Mouse (Mus musculus) hindbrain, embryonic 11.5 days (tissue): ENCODE measurements around the gene Olfr455. TPM values are rescaled to one million over a fixed set of nuclear protein-coding genes. Genes with fewer than 3 reads are reported as not detected.

Source experiments
- ATAC-seq: fragments of 200-750 bp; cut with Nextera tagmentation; 2 replicates; pipeline ENCODE4 v1.8.0; 2017; ENCODE audit warnings: mild to moderate bottlenecking, moderate TSS enrichment, moderate library complexity; ENCODE audit not compliant: low FRiP score
- DNase-seq: peaks from one replicate; pipeline ENCODE4 v3.0.0-alpha.2; 2015; ENCODE audit warnings: low spot score
- H3K27ac ChIP-seq: fragments of 300-500 bp; sonication (generic); 2 replicates; pipeline ENCODE4 v1.5.1; 2014; ENCODE audit warnings: mild to moderate bottlenecking, low read depth, low read length
- H3K27me3 ChIP-seq: fragments of 300-500 bp; sonication (generic); 2 replicates; pipeline ENCODE4 v1.6.1; 2014; ENCODE audit warnings: mild to moderate bottlenecking, low read length, moderate library complexity, mixed read lengths; ENCODE audit not compliant: control insufficient read depth, insufficient read depth
- H3K36me3 ChIP-seq: fragments of 300-500 bp; sonication (generic); 2 replicates; pipeline ENCODE4 v1.6.1; 2014; ENCODE audit warnings: mild to moderate bottlenecking, low read length, moderate library complexity, mixed read lengths; ENCODE audit not compliant: control insufficient read depth, insufficient read depth
- H3K4me1 ChIP-seq: fragments of 300-500 bp; sonication (generic); replicated peaks from 2 replicates; pipeline ENCODE4 v1.6.1; 2014; ENCODE audit warnings: low read length, mixed read lengths; ENCODE audit not compliant: control insufficient read depth, insufficient read depth
- H3K4me2 ChIP-seq: fragments of 300-500 bp; sonication (generic); replicated peaks from 2 replicates; pipeline ENCODE4 v1.6.1; 2014; ENCODE audit warnings: mild to moderate bottlenecking, low read depth, low read length
- H3K4me3 ChIP-seq: fragments of 300-500 bp; sonication (generic); 2 replicates; pipeline ENCODE4 v1.5.1; 2014; ENCODE audit warnings: low read depth, low read length
- H3K9ac ChIP-seq: fragments of 300-500 bp; sonication (generic); 2 replicates; pipeline ENCODE4 v1.6.1; 2014; ENCODE audit warnings: low read depth, low read length
- H3K9me3 ChIP-seq: fragments of 300-500 bp; sonication (generic); 2 replicates; pipeline ENCODE4 v1.6.1; 2016; ENCODE audit warnings: low read length; ENCODE audit not compliant: control insufficient read depth
- WGBS: fragments of 180-500 bp; shearing (Covaris S2); extraction: QIAGEN DNeasy Blood & Tissue Kit; methylation state at CpG from one replicate; pipeline ENCODE4 v1.1.7; 2014; 5-methylcytosine and 5-hydroxymethylcytosine counted together
- polyA plus RNA-seq: library from polyadenylated mRNA; unstranded; fragments of >200 nt; fragmentation: Nextera tagmentation; extraction: Ambion mirVana; gene quantifications from 2 replicates; pipeline ENCODE4 v1.2.1, GENCODE M21; 2014

Gene Olfr455
- polyA plus RNA-seq, 1 experiment from 2014 or later, result not detected

DNA sequence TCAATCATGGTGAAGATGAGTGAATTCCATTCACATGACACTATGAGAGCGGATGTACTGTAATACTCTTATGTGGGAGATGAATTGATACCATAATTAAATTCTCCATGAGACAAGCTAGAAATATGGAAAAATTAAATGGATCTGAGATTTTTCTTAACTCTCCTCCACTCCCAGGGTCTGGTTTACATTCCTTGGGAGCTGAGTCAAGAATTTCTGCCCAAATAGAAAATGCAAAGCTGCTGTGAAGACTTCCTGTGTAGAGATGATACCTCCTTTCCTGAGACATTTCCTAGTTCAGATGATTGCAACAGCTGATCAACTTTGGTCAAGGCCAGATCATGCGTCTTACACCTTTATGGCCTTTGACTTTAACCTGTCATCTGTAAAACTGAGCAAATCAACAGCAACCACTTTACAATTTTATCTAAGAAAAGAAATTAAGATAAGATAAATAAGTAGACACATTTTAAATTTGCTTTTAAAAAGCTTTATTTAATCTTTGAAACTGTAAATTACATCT is 18.8 kb upstream of the Olfr455 start:
- Histone ChIP-seq H3K36me3 (no peaks in the 10 kb centered on the region), H3K4me2 (no peak overlapping the region), H3K27ac (no peak overlapping the region), H3K9ac (no peak overlapping the region), H3K27me3 (no peaks in the 10 kb centered on the region), H3K4me3 (no peak overlapping the region), H3K4me1 (no peaks in the 10 kb centered on the region), H3K9me3 (no peaks in the 10 kb centered on the region)
- WGBS, result 88% methylated on average over 2 of the region's 2 CpGs
- no peak for ATAC-seq
- no peak for DNase-seq

- DNase-seq, result no peak
- no peak overlapping the region for H3K4me2 ChIP-seq
- H3K9ac ChIP-seq, result no peak overlapping the region
- WGBS, result 83% methylated on average over 2 of the region's 2 CpGs
- no peak for ATAC-seq
- H3K36me3 ChIP-seq, result no peaks in the 10 kb centered on the region
- no peaks in the 10 kb centered on the region for H3K27me3 ChIP-seq
- no peak overlapping the region for H3K4me3 ChIP-seq
- no peaks in the 10 kb centered on the region for H3K4me1 ChIP-seq
- no peaks in the 10 kb centered on the region for H3K9me3 ChIP-seq
- no peak overlapping the region for H3K27ac ChIP-seq
These were observed 14.9 kb upstream of the Olfr455 start for GRCm38 (mm10) chr6:42562280-42562679.

- no peak for DNase-seq
- ATAC-seq, result no peak
- 90% methylated on average over 5 of the region's 5 CpGs for WGBS
These were observed 13.5 kb upstream of the Olfr455 start for GRCm38 (mm10) chr6:42560885-42561284.

GRCm38 (mm10) chr6:42558641-42559040 is 11.3 kb upstream of the Olfr455 start:
- no peak overlapping the region for H3K4me3 ChIP-seq
- H3K27ac ChIP-seq, result no peak overlapping the region
- 95% methylated on average over 14 of the region's 14 CpGs for WGBS
- no peak for ATAC-seq
- no peak for DNase-seq
- H3K4me2 ChIP-seq, result no peak overlapping the region
- H3K9ac ChIP-seq, result no peak overlapping the region
- no peaks in the 10 kb centered on the region for H3K9me3 ChIP-seq
- H3K27me3 ChIP-seq, result no peaks in the 10 kb centered on the region
- H3K4me1 ChIP-seq, result no peaks in the 10 kb centered on the region
- no peaks in the 10 kb centered on the region for H3K36me3 ChIP-seq

More at GRCm38 (mm10) chr6:42560885-42561284, 13.5 kb upstream of the Olfr455 start:
- Histone ChIP-seq H3K4me2 (no peak overlapping the region), H3K27me3 (no peaks in the 10 kb centered on the region), H3K9me3 (no peaks in the 10 kb centered on the region), H3K4me1 (no peaks in the 10 kb centered on the region), H3K27ac (no peak overlapping the region), H3K36me3 (no peaks in the 10 kb centered on the region), H3K9ac (no peak overlapping the region), H3K4me3 (no peak overlapping the region)

- no peaks in the 10 kb centered on the region for H3K27me3 ChIP-seq
- H3K9me3 ChIP-seq, result no peaks in the 10 kb centered on the region
- DNase-seq (no peak), ATAC-seq (no peak)
- no peaks in the 10 kb centered on the region for H3K36me3 ChIP-seq
- H3K9ac ChIP-seq, result no peak overlapping the region
- WGBS, result 95% methylated on average over 2 of the region's 2 CpGs
- H3K4me2 ChIP-seq, result no peak overlapping the region
- no peak overlapping the region for H3K27ac ChIP-seq
- H3K4me3 ChIP-seq, result no peak overlapping the region
- H3K4me1 ChIP-seq, result no peaks in the 10 kb centered on the region
These were observed 1.2 kb downstream of the Olfr455 start for GRCm38 (mm10) chr6:42546180-42546579.

GRCm38 (mm10) chr6:42545451-42545885 is 1.9 kb downstream of the Olfr455 start:
- Histone ChIP-seq H3K4me2 (no peak overlapping the region), H3K4me1 (no peaks in the 10 kb centered on the region), H3K9me3 (no peaks in the 10 kb centered on the region), H3K27ac (no peak overlapping the region), H3K36me3 (no peaks in the 10 kb centered on the region), H3K9ac (no peak overlapping the region), H3K4me3 (no peak overlapping the region), H3K27me3 (no peaks in the 10 kb centered on the region)
- WGBS, result 82% methylated on average over 2 of the region's 2 CpGs
- no peak for DNase-seq
- ATAC-seq, result no peak

DNA sequence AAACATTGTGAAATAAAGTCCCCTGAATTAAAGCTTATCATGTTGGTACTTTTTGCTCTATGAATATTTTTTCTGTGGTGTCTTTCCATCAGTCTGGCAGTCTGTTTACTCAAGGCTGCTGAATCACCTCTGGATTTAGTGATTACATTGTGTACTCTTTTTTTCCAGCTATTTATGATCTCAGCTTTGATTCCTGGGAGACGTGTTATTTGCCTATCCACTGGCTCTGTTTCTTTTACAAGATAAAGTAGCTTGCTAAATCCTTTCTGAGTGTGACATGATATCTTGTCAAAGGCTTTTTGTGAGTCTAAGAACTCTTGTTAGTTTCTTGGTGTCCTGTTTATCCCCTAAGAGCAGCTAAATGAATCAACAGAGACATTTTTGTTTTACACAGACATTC is 2.5 kb downstream of the Olfr455 start:
- Histone ChIP-seq H3K36me3 (no peaks in the 10 kb centered on the region), H3K4me1 (no peaks in the 10 kb centered on the region), H3K4me2 (no peak overlapping the region), H3K9ac (no peak overlapping the region), H3K4me3 (no peak overlapping the region), H3K9me3 (no peaks in the 10 kb centered on the region), H3K27me3 (no peaks in the 10 kb centered on the region), H3K27ac (no peak overlapping the region)
- 86% methylated on average over 1 of the region's 1 CpGs for WGBS
- ATAC-seq (no peak), DNase-seq (no peak)

DNA sequence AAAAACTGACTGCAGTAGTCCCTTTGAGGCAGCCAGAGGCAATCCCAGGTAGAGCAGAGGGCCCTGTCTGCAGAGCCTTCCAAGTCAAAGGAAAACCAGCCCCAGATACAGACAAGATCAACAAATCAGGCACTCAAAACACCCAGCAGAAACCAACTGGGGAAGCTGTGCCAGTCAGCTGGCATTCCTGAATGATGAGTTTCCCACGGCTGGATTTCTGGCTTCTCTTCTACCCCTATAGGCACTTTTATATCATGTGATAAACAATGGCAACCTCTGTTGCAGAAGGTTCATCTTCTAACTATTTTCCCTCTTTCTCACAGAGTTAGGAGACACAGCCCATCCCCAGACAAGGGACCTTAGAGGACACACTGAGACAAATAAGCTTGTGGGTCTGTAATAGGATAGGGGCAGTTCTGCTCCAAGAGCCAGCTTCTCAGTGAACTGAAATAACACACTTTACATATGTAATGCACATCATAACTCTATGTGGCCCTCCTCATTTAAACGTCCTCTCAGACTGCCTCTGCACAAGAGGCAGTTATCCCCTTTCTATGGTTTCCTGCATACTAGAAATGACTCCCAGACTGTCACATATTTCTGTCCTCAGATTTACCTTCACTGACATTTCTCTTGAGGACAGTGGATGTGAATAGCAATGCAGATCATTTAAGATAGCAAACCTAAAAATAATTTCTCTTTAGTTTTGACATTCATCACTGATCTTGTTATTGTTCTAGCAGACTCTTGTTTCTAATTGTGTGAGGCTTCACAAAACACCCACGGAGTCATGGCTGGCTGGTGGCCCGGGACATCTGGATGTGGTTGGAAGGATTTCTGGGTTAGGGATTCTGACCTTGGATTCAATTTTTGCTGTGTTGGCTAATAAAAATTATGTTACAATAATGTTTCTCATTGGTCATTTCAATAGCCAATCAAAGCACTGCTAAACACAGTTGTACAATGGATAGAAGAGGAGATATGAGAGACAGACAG is 5.1 kb downstream of the Olfr455 start:
- Histone ChIP-seq H3K4me3 (no peak overlapping the region), H3K27ac (no peak overlapping the region), H3K27me3 (no peaks in the 10 kb centered on the region), H3K36me3 (no peaks in the 10 kb centered on the region), H3K9me3 (no peaks in the 10 kb centered on the region), H3K4me2 (no peak overlapping the region), H3K9ac (no peak overlapping the region), H3K4me1 (no peaks in the 10 kb centered on the region)
- DNase-seq (no peak), ATAC-seq (no peak)
- 64% methylated on average over 4 of the region's 4 CpGs for WGBS

- 82% methylated on average over 1 of the region's 1 CpGs for WGBS
- no peak overlapping the region for H3K9ac ChIP-seq
- H3K36me3 ChIP-seq, result no peaks in the 10 kb centered on the region
- no peaks in the 10 kb centered on the region for H3K9me3 ChIP-seq
- no peak overlapping the region for H3K27ac ChIP-seq
- no peak for ATAC-seq
- H3K4me1 ChIP-seq, result no peaks in the 10 kb centered on the region
- H3K27me3 ChIP-seq, result no peaks in the 10 kb centered on the region
- no peak overlapping the region for H3K4me2 ChIP-seq
- no peak overlapping the region for H3K4me3 ChIP-seq
- DNase-seq, result no peak
These were observed 6.7 kb downstream of the Olfr455 start for GRCm38 (mm10) chr6:42540681-42541080.
